Mouse (Mus musculus) CH12.LX (cell line): ENCODE results near the gene Ddx41. TPM values are rescaled to one million over a fixed set of nuclear protein-coding genes. Genes with fewer than 3 reads are reported as not detected.
"Not testable (repeated sequence)": the region's sequence is repeated elsewhere in the genome, so short reads cannot be mapped to it uniquely, and the experiment has no call there.

Experiments used
- DNase-seq: peaks from one replicate; pipeline ENCODE4 v3.0.0-alpha.2; 2013; ENCODE audit errors: extremely low read depth
- H3K27ac ChIP-seq: 2 replicates; pipeline ENCODE4 v1.5.1; 2012; ENCODE audit warnings: low read depth, mild to moderate bottlenecking, control low read depth, moderate library complexity; ENCODE audit not compliant: insufficient read depth
- H3K27me3 ChIP-seq: replicated peaks from 2 replicates; pipeline ENCODE3; 2012; ENCODE audit warnings: inconsistent platforms
- H3K36me3 ChIP-seq, 2 experiments: replicated peaks in 1 of 2; 2 replicates each; pipeline versions ENCODE3 to v1.6.1; 2012; ENCODE audit warnings: inconsistent platforms in 1 of 2, low read length in 1 of 2, mild to moderate bottlenecking in 1 of 2, mixed read lengths in 1 of 2, moderate library complexity in 1 of 2; ENCODE audit not compliant: control insufficient read depth in 1 of 2, insufficient read depth in 1 of 2
- H3K4me1 ChIP-seq, 2 experiments: 2 replicates each; pipeline ENCODE4 v1.6.1; 2012; ENCODE audit warnings: inconsistent platforms in 1 of 2, moderate library complexity in 1 of 2; ENCODE audit not compliant: insufficient read depth in 2 of 2, control insufficient read depth in 1 of 2
- H3K4me2 ChIP-seq: 2 replicates; pipeline ENCODE4 v1.6.1; 2012; ENCODE audit warnings: low read depth, mild to moderate bottlenecking, control low read depth; ENCODE audit not compliant: poor library complexity, insufficient read depth, severe bottlenecking
- H3K4me3 ChIP-seq, 3 experiments: fragments of 150-350 bp in 1 of 3; sonication (generic) in 1 of 3; replicated peaks in 1 of 3; 2 replicates each; pipeline versions ENCODE3 to v1.5.1; 2011 to 2012; ENCODE audit warnings: low read depth in 2 of 3, low read length in 2 of 3, mild to moderate bottlenecking in 2 of 3, moderate library complexity in 2 of 3, control low read depth in 1 of 3, improper control_type of control experiment in 1 of 3, inconsistent platforms in 1 of 3, mixed read lengths in 1 of 3; ENCODE audit not compliant: poor library complexity in 1 of 3
- H3K79me2 ChIP-seq: replicated peaks from 2 replicates; pipeline ENCODE4 v1.6.1; 2012; ENCODE audit warnings: mild to moderate bottlenecking, moderate library complexity; ENCODE audit not compliant: control insufficient read depth, poor library complexity, insufficient read depth, severe bottlenecking; ENCODE audit errors: extremely low read depth
- H3K9ac ChIP-seq: 2 replicates; pipeline ENCODE4 v1.6.1; 2012; ENCODE audit warnings: low read depth, mild to moderate bottlenecking, control low read depth, moderate library complexity; ENCODE audit not compliant: insufficient read depth
- H3K9me3 ChIP-seq: replicated peaks from 2 replicates; pipeline ENCODE3; 2012; ENCODE audit warnings: low read length, inconsistent platforms, mixed read lengths
- BHLHE40 ChIP-seq: IDR thresholded peaks from 2 replicates; pipeline ENCODE4 v1.6.1; 2011; ENCODE audit warnings: mild to moderate bottlenecking, low read depth, low read length, improper control_type of control experiment
- CHD1 ChIP-seq: IDR thresholded peaks from 2 replicates; pipeline ENCODE4 v1.6.1; 2012; ENCODE audit warnings: low read depth, low read length, improper control_type of control experiment, inconsistent platforms
- CHD2 ChIP-seq: IDR thresholded peaks from 2 replicates; pipeline ENCODE4 v1.6.1; 2011; ENCODE audit warnings: low read length, improper control_type of control experiment
- CTCF ChIP-seq, 2 experiments: IDR thresholded peaks in 1 of 2; conservative IDR thresholded peaks in 1 of 2; 2 replicates each; pipeline ENCODE4 v1.5.1; 2011 to 2012; ENCODE audit warnings: low read depth in 2 of 2, low read length in 2 of 2, improper control_type of control experiment in 1 of 2, inconsistent platforms in 1 of 2, mild to moderate bottlenecking in 1 of 2, moderate library complexity in 1 of 2
- E2F4 ChIP-seq: IDR thresholded peaks from 2 replicates; pipeline ENCODE4 v1.6.1; 2011; ENCODE audit warnings: low read depth, low read length, improper control_type of control experiment; ENCODE audit not compliant: insufficient replicate concordance
- ELF1 ChIP-seq: IDR thresholded peaks from 2 replicates; pipeline ENCODE4 v1.6.1; 2014; ENCODE audit warnings: low read depth, mild to moderate bottlenecking, inconsistent platforms, low read length, improper control_type of control experiment
- EP300 ChIP-seq: IDR thresholded peaks from 2 replicates; pipeline ENCODE4 v1.6.1; 2011; ENCODE audit warnings: low read length, improper control_type of control experiment
- ETS1 ChIP-seq: conservative IDR thresholded peaks from 2 replicates; pipeline ENCODE4 v1.6.1; 2012; ENCODE audit warnings: low read depth, mild to moderate bottlenecking, inconsistent platforms, low read length, improper control_type of control experiment, moderate library complexity
- GABPA ChIP-seq: IDR thresholded peaks from 2 replicates; pipeline ENCODE4 v1.6.1; 2012; ENCODE audit warnings: low read depth, low read length, improper control_type of control experiment, inconsistent platforms; ENCODE audit not compliant: insufficient replicate concordance
- HCFC1 ChIP-seq: IDR thresholded peaks from 2 replicates; pipeline ENCODE4 v1.6.1; 2012; ENCODE audit warnings: low read depth, mild to moderate bottlenecking, inconsistent platforms, low read length, improper control_type of control experiment
- IRF4 ChIP-seq: IDR thresholded peaks from 2 replicates; pipeline ENCODE4 v1.6.1; 2014; ENCODE audit warnings: low read depth, mild to moderate bottlenecking, inconsistent platforms, low read length, improper control_type of control experiment
- JUN ChIP-seq: IDR thresholded peaks from 2 replicates; pipeline ENCODE4 v1.6.1; 2011; ENCODE audit warnings: low read depth, mild to moderate bottlenecking, low read length, improper control_type of control experiment, moderate library complexity; ENCODE audit not compliant: insufficient read depth
- KAT2A ChIP-seq: IDR thresholded peaks from 2 replicates; pipeline ENCODE4 v1.6.1; 2012; ENCODE audit warnings: low read length, improper control_type of control experiment, inconsistent platforms; ENCODE audit not compliant: insufficient replicate concordance
- MEF2A ChIP-seq: IDR thresholded peaks from 2 replicates; pipeline ENCODE4 v1.6.1; 2014; ENCODE audit warnings: low read depth, mild to moderate bottlenecking, inconsistent platforms, low read length, improper control_type of control experiment, borderline replicate concordance
- MXI1 ChIP-seq: IDR thresholded peaks from 2 replicates; pipeline ENCODE4 v1.6.1; 2011; ENCODE audit warnings: mild to moderate bottlenecking, low read depth, low read length, improper control_type of control experiment
- MYC ChIP-seq: IDR thresholded peaks from 2 replicates; pipeline ENCODE4 v1.6.1; 2011; ENCODE audit warnings: low read depth, mild to moderate bottlenecking, improper control_type of control experiment, low read length
- POLR2A ChIP-seq: IDR thresholded peaks from 2 replicates; pipeline ENCODE4 v1.6.1; 2011; ENCODE audit warnings: low read depth, mild to moderate bottlenecking, improper control_type of control experiment, low read length
- POLR2AphosphoS2 ChIP-seq: IDR thresholded peaks from 2 replicates; pipeline ENCODE4 v1.6.1; 2011; ENCODE audit warnings: low read depth, low read length, improper control_type of control experiment
- SIN3A ChIP-seq: IDR thresholded peaks from 2 replicates; pipeline ENCODE4 v1.6.1; 2012; ENCODE audit warnings: low read length, improper control_type of control experiment, inconsistent platforms
- SMC3 ChIP-seq: IDR thresholded peaks from 2 replicates; pipeline ENCODE4 v1.6.1; 2011; ENCODE audit warnings: low read depth, low read length, improper control_type of control experiment
- TBP ChIP-seq: conservative IDR thresholded peaks from 2 replicates; pipeline ENCODE4 v1.6.1; 2011; ENCODE audit warnings: low read depth, low read length, improper control_type of control experiment
- TCF12 ChIP-seq: IDR thresholded peaks from 2 replicates; pipeline ENCODE4 v1.6.1; 2014; ENCODE audit warnings: low read depth, mild to moderate bottlenecking, inconsistent platforms, low read length, improper control_type of control experiment
- UBTF ChIP-seq: IDR thresholded peaks from 2 replicates; pipeline ENCODE4 v1.6.1; 2012; ENCODE audit warnings: low read depth, mild to moderate bottlenecking, inconsistent platforms, low read length, improper control_type of control experiment, moderate library complexity
- USF1 ChIP-seq: IDR thresholded peaks from 2 replicates; pipeline ENCODE4 v1.6.1; 2014; ENCODE audit warnings: low read depth, mild to moderate bottlenecking, inconsistent platforms, low read length, improper control_type of control experiment
- USF2 ChIP-seq: conservative IDR thresholded peaks from 2 replicates; pipeline ENCODE4 v1.6.1; 2011; ENCODE audit warnings: low read depth, low read length, improper control_type of control experiment
- ZMIZ1 ChIP-seq: IDR thresholded peaks from 2 replicates; pipeline ENCODE4 v1.6.1; 2012; ENCODE audit warnings: low read depth, mild to moderate bottlenecking, inconsistent platforms, low read length, improper control_type of control experiment
- ZNF384 ChIP-seq: IDR thresholded peaks from 2 replicates; pipeline ENCODE4 v1.6.1; 2012; ENCODE audit warnings: low read depth, low read length, improper control_type of control experiment, inconsistent platforms
- dilution Hi-C: fragments of 300-500 bp; cut with MboI; formaldehyde crosslinking; loops from 2 replicates; pipeline ENCODE4 v1.14.3; 2020; ENCODE audit warnings: low sequenced_read_pairs; ENCODE audit not compliant: extremely low pct_unique_long_range_greater_than_20kb, extremely low pct_ligation_motif_present
- in situ Hi-C: fragments of 300-500 bp; cut with MboI; formaldehyde crosslinking; loops from 3 replicates; pipeline ENCODE4 v1.14.3; 2019; ENCODE audit warnings: low sequenced_read_pairs, low pct_ligation_motif_present, low pct_unique_long_range_greater_than_20kb, mixed read lengths
- polyA plus RNA-seq: library from polyadenylated mRNA; unstranded; fragments of >175 nt; gene quantifications from 2 replicates; pipeline ENCODE4 v1.2.1, GENCODE M21; 2012; ENCODE audit warnings: low read depth; ENCODE audit not compliant: insufficient read length
- total RNA-seq, 2 experiments: library from RNA; depleted of rRNA; stranded (reverse); fragments of 300-350 nt in 1 of 2; fragments of >200 nt in 1 of 2; gene quantifications; 2 replicates each; pipeline ENCODE4 v1.2.3; 2012 to 2014

The Ddx41 gene
- total and polyA plus RNA-seq, 3 experiments = 56.6 to 107 (median 95.3) TPM

DNA sequence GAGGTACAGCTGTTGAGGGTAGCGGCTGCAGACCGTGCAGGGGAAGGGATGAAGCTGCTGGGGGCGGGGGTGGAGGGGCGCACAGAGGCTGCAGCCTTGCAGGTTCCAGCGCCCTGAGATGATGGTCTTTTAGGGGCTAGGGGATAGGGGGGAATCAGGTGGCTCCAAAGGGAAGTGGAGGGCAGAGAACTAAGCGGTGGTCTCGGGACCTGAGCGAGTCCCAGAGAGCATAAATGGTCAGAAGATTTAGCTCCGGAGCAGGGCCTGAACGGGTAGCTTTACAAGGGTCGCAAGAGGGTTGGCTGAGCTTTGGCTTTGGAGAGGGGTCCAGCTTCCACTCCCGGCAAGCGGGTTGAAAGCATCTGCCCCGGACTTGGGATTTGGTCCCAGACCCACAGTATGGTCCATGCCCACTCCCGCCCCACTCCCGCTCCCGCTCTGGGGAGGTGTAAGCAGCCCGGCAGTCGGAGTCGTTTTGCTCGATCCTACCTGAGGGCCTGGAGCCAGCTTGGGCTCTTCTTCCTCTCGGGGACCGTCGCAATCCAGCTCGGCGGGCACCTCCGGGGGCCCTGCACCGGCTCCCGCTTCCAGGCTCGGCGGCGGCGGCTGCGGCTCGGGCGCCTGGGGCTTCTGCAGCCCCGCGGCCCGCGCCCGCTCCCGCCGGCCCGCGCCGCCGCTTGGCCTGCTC is 34.0 kb upstream of the Ddx41 start:
- Histone ChIP-seq H3K79me2 (peaks cover 16% of the 10 kb centered on the region), H3K9ac (peak overlapping the region; percentile 92), H3K4me2 (peak overlapping the region; percentile 75), H3K27ac (no peak overlapping the region), H3K4me1 (peaks cover 8 to 22% of the 10 kb centered on the region in 2 experiments), H3K4me3 (peak overlapping the region; percentile 71 to 94 (median 94)), H3K27me3 (no peaks in the 10 kb centered on the region), H3K9me3 (peaks cover 10% of the 10 kb centered on the region), H3K36me3 (peaks cover 6 to 39% of the 10 kb centered on the region in 2 experiments)
- dilution Hi-C loops = no loop called here
- no peak for DNase-seq
- in situ Hi-C loops = no loop called here
- TF ChIP-seq MXI1 (no peak), E2F4 (no peak), CHD1 (no peak), ZNF384 (no peak), EP300 (no peak), SIN3A (no peak), USF2 (no peak), CHD2 (no peak), MEF2A (no peak), BHLHE40 (no peak), TCF12 (no peak), IRF4 (no peak), CTCF (conservative IDR thresholded peaks at IDR 0.05 in 1 of 2, IDR thresholded peaks at IDR 0.05 in 1 of 2; ENCODE audit: low read depth in 2 of 2, low read length in 2 of 2) (no peak)

DNA sequence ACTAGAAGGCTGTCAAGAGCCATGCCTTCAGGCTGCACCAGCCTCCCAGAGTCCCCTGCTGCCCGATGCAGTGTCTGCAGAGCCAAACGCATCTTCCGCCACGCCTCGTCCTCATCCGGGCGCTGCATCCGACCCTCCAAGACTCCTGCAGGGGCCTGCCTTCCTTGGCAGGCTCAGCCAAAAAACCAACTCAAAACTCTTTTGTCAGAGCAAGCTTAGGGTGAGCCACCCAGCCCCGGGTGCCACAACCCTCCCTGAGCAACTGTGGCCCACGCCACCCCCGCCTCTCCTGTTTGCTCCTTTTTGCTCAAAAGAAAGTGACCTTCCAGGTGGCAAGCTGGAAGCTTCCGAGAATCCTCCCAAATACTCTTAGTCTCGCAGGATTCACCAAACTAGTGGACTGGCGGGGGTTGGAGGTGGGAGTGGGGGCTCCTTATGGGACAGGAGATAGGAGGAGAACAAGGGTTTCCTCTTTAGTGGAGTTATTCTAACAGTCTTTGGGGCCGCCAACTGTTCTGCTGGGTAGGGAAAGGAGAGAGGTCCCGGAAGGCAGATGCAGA is 33.3 kb upstream of the Ddx41 start:
- Histone ChIP-seq H3K27me3 (no peaks in the 10 kb centered on the region), H3K9me3 (peaks cover 10% of the 10 kb centered on the region), H3K4me3 (peak overlapping the region; percentile 71 to 94 (median 94)), H3K36me3 (peaks cover 6 to 46% of the 10 kb centered on the region in 2 experiments), H3K27ac (no peak overlapping the region), H3K79me2 (peaks cover 16% of the 10 kb centered on the region)
- in situ Hi-C loops = no loop called here
- DNase-seq = no peak
- no peak for TF ChIP-seq JUN
- no peak for TF ChIP-seq IRF4
- TF ChIP-seq TBP = no peak
- TF ChIP-seq KAT2A = no peak
- TF ChIP-seq HCFC1 = no peak
- no peak for TF ChIP-seq ZMIZ1
- no peak for TF ChIP-seq POLR2A
- TF ChIP-seq ZNF384 = no peak
- TF ChIP-seq UBTF = no peak
- TF ChIP-seq USF1 = no peak
- no peak for TF ChIP-seq GABPA
- no peak for TF ChIP-seq POLR2AphosphoS2
- TF ChIP-seq CHD1 = no peak
- no peak for TF ChIP-seq ELF1
- no peak for TF ChIP-seq ETS1
- TF ChIP-seq MYC = no peak
- no peak for TF ChIP-seq SMC3
- TF ChIP-seq, all 38 proteins: peak for 0
- dilution Hi-C loops = no loop called here
- Histone ChIP-seq H3K4me2 (peak overlapping the region; percentile 75), H3K9ac (peak overlapping the region; percentile 92; the same call in 1 of the 2 replicates), H3K4me1 (peaks cover 8 to 22% of the 10 kb centered on the region in 2 experiments)

- DNase-seq, H3K9ac ChIP-seq, H3K4me3 ChIP-seq, H3K9me3 ChIP-seq, H3K27ac ChIP-seq, H3K4me2 ChIP-seq, in situ Hi-C loops, dilution Hi-C loops, H3K27me3 ChIP-seq: not testable (repeated sequence)
- Histone ChIP-seq H3K36me3 (peaks cover 8 to 55% of the 10 kb centered on the region in 2 experiments), H3K4me1 (peaks cover 8 to 22% of the 10 kb centered on the region in 2 experiments), H3K79me2 (peaks cover 18% of the 10 kb centered on the region)
Measured at GRCm38 (mm10) chr13:55568524-55568923, 32.1 kb upstream of the Ddx41 start.
